Mouse (Mus musculus): Measurements from ENCODE around the gene Gm8879.
"Not testable (repeated sequence)": the region's sequence is repeated elsewhere in the genome, so short reads cannot be mapped to it uniquely, and the experiment has no call there.

Gm8879 gene

GRCm38 (mm10) chr5:11127334-11127733 is at the start of gene Gm8879:
Gene Gm8879 (plus strand): TSS chr5:11127634.
- not testable (repeated sequence) for DNase-seq (ENCODE audit: extremely low spot score, low read depth, low spot score)

- DNase-seq (ENCODE audit: extremely low spot score, low read depth, low spot score), result not testable (repeated sequence)
Measured at GRCm38 (mm10) chr5:11138031-11138430, 10.6 kb downstream of the Gm8879 start.
